Mouse (Mus musculus) lung, postnatal 4 days (tissue): ENCODE results near the gene Ccdc155.

Source experiments
- DNase-seq, 2 experiments: peaks; one replicate each; pipeline ENCODE4 v3.0.0; 2021

Ccdc155 gene

GRCm38 (mm10) chr7:45139904-45140723 lies 64.6 kb downstream of the Ccdc155 start:
- DNase-seq = peak in 1 of 2 experiments; percentile 67

DNA sequence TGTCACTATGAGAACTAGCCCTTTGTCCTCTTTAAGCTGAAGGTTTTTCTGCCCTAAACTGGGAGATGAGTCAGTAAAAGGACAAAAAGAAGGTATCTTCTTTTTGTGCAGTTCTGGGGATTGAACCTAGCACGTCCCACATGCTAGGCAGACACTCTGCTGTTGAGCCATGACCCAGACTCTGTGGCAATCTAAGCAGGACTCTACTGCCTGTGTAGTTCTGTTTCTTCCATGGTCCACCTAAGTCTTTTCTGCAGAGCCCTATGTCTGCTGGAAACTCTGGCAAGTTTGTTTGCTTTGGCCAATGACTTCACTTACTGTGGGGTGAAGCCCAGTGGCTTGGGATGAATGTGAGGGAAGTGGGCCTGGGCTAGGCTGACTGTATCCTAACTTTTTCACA lies 66.3 kb downstream of the Ccdc155 start:
- DNase-seq = no peak

DNA sequence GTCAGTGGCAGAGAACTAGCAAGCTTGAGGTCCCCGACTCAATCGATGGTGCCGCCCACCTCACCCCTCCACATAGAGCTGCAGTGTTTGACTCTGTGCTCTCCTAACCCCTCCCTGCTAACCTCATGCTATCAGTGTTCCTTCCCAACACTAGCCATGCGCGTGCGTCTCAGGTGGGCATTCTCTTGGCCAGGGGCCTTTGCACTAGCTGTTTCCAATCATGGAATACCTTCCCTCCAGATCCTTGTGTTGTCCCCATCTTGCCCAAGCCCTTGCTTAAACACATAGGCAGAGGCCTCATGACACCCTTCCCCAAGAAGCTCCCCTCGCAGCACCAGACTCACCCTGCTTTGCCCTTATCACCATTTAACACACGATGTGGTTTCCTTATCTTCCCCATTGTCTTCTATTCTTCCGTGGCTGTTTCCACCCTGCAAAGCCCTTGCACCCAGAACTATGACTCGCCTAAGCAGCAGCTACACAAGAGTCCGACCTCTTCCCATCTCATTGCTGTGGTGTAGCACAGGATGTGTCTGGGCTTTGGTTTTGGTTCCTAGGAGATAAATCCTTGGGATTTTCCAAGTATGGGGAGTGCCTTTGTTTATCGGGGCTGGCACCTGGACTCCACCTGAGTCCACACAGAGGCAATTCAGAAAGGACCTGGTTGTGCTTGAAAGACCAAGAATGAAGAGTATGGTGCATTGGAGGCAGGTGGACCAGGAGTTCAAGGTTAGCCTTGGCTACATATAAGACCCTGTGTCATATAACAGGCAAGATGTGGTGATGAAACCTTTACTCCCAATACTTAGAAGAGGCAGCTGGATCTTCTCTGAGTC lies 67.3 kb downstream of the Ccdc155 start:
- DNase-seq = no peak

- peak; percentile 91 to 95 for DNase-seq
Measured at GRCm38 (mm10) chr7:45135993-45136567, 68.6 kb downstream of the Ccdc155 start, which contains the start of the genes Gm45713 and Flt3l. Gene Gm45713 (minus strand): TSS chr7:45136231. Gene Flt3l (minus strand): TSS chr7:45136432.

DNA sequence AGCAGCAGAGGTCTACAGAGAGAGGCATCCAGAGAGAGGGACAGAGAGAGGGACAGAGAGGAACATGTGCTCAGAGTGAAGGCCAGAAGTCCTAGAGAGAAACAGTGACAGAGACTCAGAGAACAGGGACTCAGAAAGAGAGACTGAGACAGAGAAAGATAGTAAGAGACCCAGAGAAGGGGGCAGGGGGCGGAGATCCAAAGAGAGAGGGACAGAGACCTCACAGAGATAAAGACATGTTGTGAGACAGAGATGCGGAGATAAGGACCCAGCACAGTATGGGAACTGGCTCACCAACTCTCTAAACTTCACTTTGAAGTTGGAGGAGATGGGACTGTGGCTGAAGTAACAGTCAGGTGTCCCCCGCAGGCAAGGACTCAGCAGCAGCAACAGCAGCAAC lies 69.3 kb downstream of the Ccdc155 start:
- no peak for DNase-seq

GRCm38 (mm10) chr7:45134544-45135026 lies 70.1 kb downstream of the Ccdc155 start:
- DNase-seq = peak; percentile 68 to 69
